Mouse (Mus musculus) megakaryocyte progenitor cell, adult 5-6 weeks (primary cell): ENCODE data around the gene Skida1. TPM values are rescaled to one million over a fixed set of nuclear protein-coding genes. Genes with fewer than 3 reads are reported as not detected.

Experiments used
- ATAC-seq: replicated peaks from 2 replicates; pipeline ENCODE4 v1.8.0; 2016; ENCODE audit warnings: mild to moderate bottlenecking, moderate TSS enrichment, inconsistent platforms; ENCODE audit not compliant: poor library complexity
- total RNA-seq, 2 experiments: library from RNA; stranded (forward) in 1 of 2; stranded (reverse) in 1 of 2; fragments of 157-497, 149-512 nt in 1 of 2; fragments of 200-1000 nt in 1 of 2; gene quantifications; 2 replicates each; pipeline versions ENCODE4 v1.2.3 to v1.2.4; 2015 to 2017

Gene Skida1
- total RNA-seq, 2 experiments from 2014 or later: not detected

GRCm38 (mm10) chr2:18025116-18025515 lies 23.7 kb downstream of the Skida1 start:
- ATAC-seq: no peak

GRCm38 (mm10) chr2:18022886-18023285 lies 26.0 kb downstream of the Skida1 start:
- no peak for ATAC-seq

GRCm38 (mm10) chr2:18019122-18019521 lies 29.7 kb downstream of the Skida1 start:
- no peak for ATAC-seq

GRCm38 (mm10) chr2:18017321-18017720 lies 31.5 kb downstream of the Skida1 start:
- ATAC-seq: no peak

- ATAC-seq: no peak
Observed at GRCm38 (mm10) chr2:18016639-18017038, 32.2 kb downstream of the Skida1 start.

- no peak for ATAC-seq
Observed at GRCm38 (mm10) chr2:18015581-18015980, 33.3 kb downstream of the Skida1 start.

GRCm38 (mm10) chr2:18012866-18013265 lies 36.0 kb downstream of the Skida1 start:
- no peak for ATAC-seq

- ATAC-seq: no peak
Observed at GRCm38 (mm10) chr2:18011226-18011625, 37.6 kb downstream of the Skida1 start.

GRCm38 (mm10) chr2:18005137-18005536 lies 43.7 kb downstream of the Skida1 start:
- no peak for ATAC-seq

GRCm38 (mm10) chr2:18004286-18004685 lies 44.6 kb downstream of the Skida1 start:
- ATAC-seq: no peak

- no peak for ATAC-seq
Observed at GRCm38 (mm10) chr2:18002306-18002705, 46.5 kb downstream of the Skida1 start.

GRCm38 (mm10) chr2:17996858-17997257 lies 52.0 kb downstream of the Skida1 start, which contains the start of gene H2al2a:
Gene H2al2a (minus strand): TSS chr2:17996958.
- ATAC-seq: no peak

Other genes with a start within 250 kb of the Skida1 start
- gene H2al2a, start 52.1 kb downstream of the Skida1 start, total RNA-seq (2015): not detected in 2 replicates
- gene H2al2a, start 52.1 kb downstream of the Skida1 start, total RNA-seq (2017): not detected in 2 replicates
- gene A930004D18Rik, start 11.3 kb downstream of the Skida1 start, total RNA-seq (2015): not detected in 2 replicates
- not detected in 2 replicates for gene A930004D18Rik, start 11.3 kb downstream of the Skida1 start, total RNA-seq (2017)
- gene Mllt10, start 6.2 kb upstream of the Skida1 start, total RNA-seq (2015): 62.3 and 96.1 TPM in 2 replicates
- 41.4 and 57.9 TPM in 2 replicates for gene Mllt10, start 6.2 kb upstream of the Skida1 start, total RNA-seq (2017)